In the genomic region with DNA sequence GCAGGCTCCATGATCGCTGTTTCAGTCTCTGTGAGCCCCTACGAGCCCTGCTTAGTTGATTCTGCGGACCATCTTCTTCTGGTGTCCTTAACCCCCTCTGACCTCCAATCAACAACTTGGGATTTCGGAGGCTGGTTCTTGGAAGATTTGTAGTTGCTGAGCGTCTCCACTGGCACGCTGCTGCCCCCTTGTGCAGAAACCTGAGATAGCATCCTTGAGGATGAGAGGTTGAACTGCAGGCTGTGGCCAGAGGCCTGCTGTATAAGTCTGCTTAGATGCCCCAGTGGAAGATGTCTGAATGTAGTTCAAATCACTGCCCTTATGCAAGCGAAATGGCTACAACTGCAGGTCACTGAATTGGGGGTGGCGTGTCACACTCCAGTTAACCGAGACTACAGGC, we compare ENCODE assay signal across 8 mouse cellular contexts. TPM values are rescaled to one million over a fixed set of nuclear protein-coding genes. Genes with fewer than 3 reads are reported as not detected.
DNase-seq lines count a peak whose midpoint lies in the region; ATAC-seq lines count a peak whose summit lies in the region.

No protein-coding gene starts in this region.

- peak; percentile 78 for DNase-seq in WW6 (ENCODE audit: low read depth, low spot score)
- peak; percentile 78 for DNase-seq in cerebellum, adult 9-11 months
- DNase-seq in frontal cortex, postnatal 36 days (ENCODE audit: low spot score in 2 of 2), result peak; percentile 91 to 92
- DNase-seq in hindbrain, embryonic 14.5 days (ENCODE audit: low spot score), result peak; percentile 95
- peak; percentile 93 to 96 for DNase-seq in left cerebral cortex, adult 18-20 months (ENCODE audit: low spot score in 2 of 2)
- peak; percentile 97 for DNase-seq in right cerebral cortex, postnatal 4 days
- DNase-seq in yolk sac, embryonic 10.5 days (ENCODE audit: low spot score), result peak; percentile 86

- no peak overlapping the region for H3K27ac ChIP-seq in hindbrain, embryonic 14.5 days

- peaks cover 7% of the 10 kb centered on the region for H3K4me1 ChIP-seq in hindbrain, embryonic 14.5 days (replicated peaks; ENCODE audit: control insufficient read depth, insufficient read depth, low read length)

- H3K4me2 ChIP-seq in hindbrain, embryonic 14.5 days (replicated peaks), result no peak overlapping the region

- peak; percentile 64; the same call in 1 of the 2 replicates for ATAC-seq in hindbrain, embryonic 14.5 days (ENCODE audit: low FRiP score)
- ATAC-seq in megakaryocyte-erythroid progenitor cell, adult 5-6 weeks (replicated peaks; ENCODE audit: low FRiP score, low TSS enrichment, poor library complexity, severe bottlenecking), result peak; percentile 56

- no peak overlapping the region for H3K9ac ChIP-seq in hindbrain, embryonic 14.5 days

- H3K9me3 ChIP-seq in hindbrain, embryonic 14.5 days (ENCODE audit: control insufficient read depth, low read length), result no peaks in the 10 kb centered on the region

- no peaks in the 10 kb centered on the region for H3K36me3 ChIP-seq in hindbrain, embryonic 14.5 days (replicated peaks; ENCODE audit: control insufficient read depth, insufficient read depth)

- WGBS in hindbrain, embryonic 14.5 days, result 19% methylated on average over 9 of the region's 9 CpGs

- H3K4me3 ChIP-seq in hindbrain, embryonic 14.5 days (replicated peaks; ENCODE audit: low read length), result no peak overlapping the region

- no peaks in the 10 kb centered on the region for H3K27me3 ChIP-seq in hindbrain, embryonic 14.5 days (ENCODE audit: control insufficient read depth, insufficient read depth, low read length)

RNA-seq across cellular contexts. Expression of a gene that starts 2.7 kb away (rescaled TPM):
- polyA plus RNA-seq in hindbrain, embryonic 14.5 days (2014; fragmentation: Nextera tagmentation; extraction: Ambion mirVana), result not detected in 2 replicates
- total RNA-seq in left cerebral cortex, adult 18-20 months (2021), result under 1 TPM in 1 of 2 experiments, not detected in 1; 0.40 TPM
- 1.6 and 3.9 TPM in 2 replicates for total RNA-seq in megakaryocyte-erythroid progenitor cell, adult 5-6 weeks (2014; fragmentation: Nextera tagmentation)
- 3.2 and 3.9 TPM in 2 replicates for total RNA-seq in megakaryocyte-erythroid progenitor cell, adult 5-6 weeks (2017)
